10 mouse cellular contexts compared by ENCODE assay signal in the genomic region with DNA sequence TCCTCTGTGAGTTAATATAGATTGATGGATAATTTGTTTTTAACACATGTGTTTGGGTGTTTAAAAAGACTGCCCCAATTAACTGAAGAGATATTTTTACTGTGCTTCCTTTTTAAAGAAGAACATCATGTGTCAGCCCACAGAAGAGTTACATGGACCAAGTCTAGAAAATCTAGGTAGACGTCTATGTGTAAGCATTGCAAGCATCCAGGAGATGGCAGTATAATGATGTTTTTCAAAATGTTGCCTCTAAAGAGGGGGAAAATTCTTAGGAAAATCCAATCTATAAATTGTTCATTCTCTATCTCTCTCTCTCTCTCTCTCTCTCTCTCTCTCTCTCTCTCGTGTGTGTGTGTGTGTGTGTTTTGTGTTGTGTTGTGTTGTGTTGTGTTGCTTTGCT. TPM values are rescaled to one million over a fixed set of nuclear protein-coding genes. Genes with fewer than 3 reads are reported as not detected.
A peak's percentile ranks its signal among the peaks of the same experiment; 100 is the strongest.
DNase-seq lines count a peak whose midpoint lies in the region; ATAC-seq and TF ChIP-seq lines count a peak whose summit lies in the region.
"Had no signal": no experiment of that assay in that cellular context is flagged by ENCODE, and none has a peak within 500 bp of the region (broad histone marks: within the 10 kb centered on the region; RNA-seq: fewer than 3 reads in every experiment).

No protein-coding gene starts in this region.

- no peaks in the 10 kb centered on the region for H3K9me3 ChIP-seq in midbrain, embryonic 14.5 days (ENCODE audit: control insufficient read depth, low read length)
- no peaks in the 10 kb centered on the region for H3K9me3 ChIP-seq in midbrain, embryonic 15.5 days
- H3K9me3 ChIP-seq: embryonic facial prominence, embryonic 12.5 days; heart, embryonic 13.5 days had no signal

- no peaks in the 10 kb centered on the region; the same call in 1 of the 2 replicates for H3K27me3 ChIP-seq in heart, adult 2 months (ENCODE audit: control insufficient read depth, insufficient read depth, low read length)
- no peaks in the 10 kb centered on the region for H3K27me3 ChIP-seq in midbrain, embryonic 14.5 days (ENCODE audit: control insufficient read depth, insufficient read depth, low read length)
- H3K27me3 ChIP-seq in midbrain, embryonic 15.5 days (replicated peaks): no peaks in the 10 kb centered on the region
- H3K27me3 ChIP-seq: embryonic facial prominence, embryonic 12.5 days; heart, embryonic 13.5 days had no signal

- DNase-seq in heart, adult 2 months: no peak
- no peak for DNase-seq in heart, adult 11 months
- peak; percentile 72 for DNase-seq in midbrain, embryonic 14.5 days
- DNase-seq in embryo, embryonic 11 days: peak; percentile 48
- DNase-seq in retina, postnatal 1 day: peak; percentile 35
- no peak for DNase-seq in urinary bladder, adult 18-20 months (ENCODE audit: low spot score in 2 of 2)
- no peak for DNase-seq in frontal cortex, postnatal 36 days (ENCODE audit: low spot score in 2 of 2)

- WGBS in heart, adult 2 months: 0% methylated on average over 2 of the region's 2 CpGs
- 27% methylated on average over 2 of the region's 2 CpGs for WGBS in midbrain, embryonic 14.5 days
- WGBS in midbrain, embryonic 15.5 days: 11% methylated on average over 2 of the region's 2 CpGs

- intact Hi-C loops in heart, adult 2 months (cut with DNase I): loop anchor here (2.0 kb wide), 1 partner anchor 1123 kb away; no protein-coding TSS in a partner anchor

- TF ChIP-seq EP300 in heart, adult 2 months (IDR thresholded peaks at IDR 0.05; ENCODE audit: insufficient read depth, low read depth, low read length): no peak

- H3K4me2 ChIP-seq in midbrain, embryonic 14.5 days (ENCODE audit: low read length): no peak overlapping the region
- H3K4me2 ChIP-seq in midbrain, embryonic 15.5 days: no peak overlapping the region
- H3K4me2 ChIP-seq: embryonic facial prominence, embryonic 12.5 days; heart, embryonic 13.5 days had no signal

- TF ChIP-seq CTCF in heart, adult 2 months (IDR thresholded peaks at IDR 0.05): peak; percentile 71

- H3K9ac ChIP-seq in heart, adult 2 months (ENCODE audit: low read depth, low read length): no peak overlapping the region
- H3K9ac ChIP-seq in midbrain, embryonic 14.5 days (replicated peaks; ENCODE audit: low read length): no peak overlapping the region
- no peak overlapping the region for H3K9ac ChIP-seq in midbrain, embryonic 15.5 days
- H3K9ac ChIP-seq: embryonic facial prominence, embryonic 12.5 days; heart, embryonic 13.5 days had no signal

- no peak overlapping the region for H3K4me3 ChIP-seq in heart, adult 2 months
- no peak overlapping the region for H3K4me3 ChIP-seq in midbrain, embryonic 14.5 days (replicated peaks; ENCODE audit: low read depth, low read length)
- no peak overlapping the region for H3K4me3 ChIP-seq in midbrain, embryonic 15.5 days
- H3K4me3 ChIP-seq: embryonic facial prominence, embryonic 12.5 days; heart, embryonic 13.5 days had no signal

- H3K36me3 ChIP-seq in heart, adult 2 months (ENCODE audit: control insufficient read depth, insufficient read depth, low read length): no peaks in the 10 kb centered on the region
- H3K36me3 ChIP-seq in midbrain, embryonic 14.5 days (ENCODE audit: control insufficient read depth, insufficient read depth, low read length): no peaks in the 10 kb centered on the region
- H3K36me3 ChIP-seq in midbrain, embryonic 15.5 days (replicated peaks): no peaks in the 10 kb centered on the region
- H3K36me3 ChIP-seq: embryonic facial prominence, embryonic 12.5 days; heart, embryonic 13.5 days had no signal

- no peaks in the 10 kb centered on the region for H3K79me2 ChIP-seq in heart, adult 2 months (replicated peaks; ENCODE audit: control insufficient read depth, insufficient read depth, low read length)

- no peak for ATAC-seq in midbrain, embryonic 14.5 days (ENCODE audit: low FRiP score, low TSS enrichment)
- ATAC-seq in midbrain, embryonic 15.5 days (replicated peaks): no peak

- no peak overlapping the region for H3K27ac ChIP-seq in heart, adult 2 months
- H3K27ac ChIP-seq in midbrain, embryonic 14.5 days (replicated peaks; ENCODE audit: low read depth, low read length): no peak overlapping the region
- no peak overlapping the region for H3K27ac ChIP-seq in midbrain, embryonic 15.5 days
- H3K27ac ChIP-seq: embryonic facial prominence, embryonic 12.5 days; heart, embryonic 13.5 days had no signal

- no peak for TF ChIP-seq POLR2A in heart, adult 2 months (IDR thresholded peaks at IDR 0.05; ENCODE audit: insufficient read depth, low read depth, low read length)

- H3K4me1 ChIP-seq in heart, adult 2 months (ENCODE audit: control insufficient read depth, insufficient read depth, low read length): no peaks in the 10 kb centered on the region
- 0 out of 2 replicates have a peak, but pooled peaks cover 4% of the 10 kb centered on the region for H3K4me1 ChIP-seq in midbrain, embryonic 14.5 days (ENCODE audit: control insufficient read depth, insufficient read depth, low read length)
- no peaks in the 10 kb centered on the region for H3K4me1 ChIP-seq in midbrain, embryonic 15.5 days
- H3K4me1 ChIP-seq: heart, embryonic 13.5 days had no signal

RNA-seq across cellular contexts. Expression of a gene that starts 22.2 kb away (rescaled TPM):
- total RNA-seq in heart, adult 2 months (2021): 1 to 10 TPM; 6.5 to 8.3 TPM
- 2.4 and 2.9 TPM in 2 replicates for polyA plus RNA-seq in heart, adult 2 months (2012; rRNA removed)
- polyA plus RNA-seq in midbrain, embryonic 14.5 days (2014; fragmentation: Nextera tagmentation; extraction: Ambion mirVana): 0.36 and 0.86 TPM in 2 replicates
- polyA plus RNA-seq in midbrain, embryonic 15.5 days (2015; fragmentation: Nextera tagmentation; extraction: Ambion mirVana): 0.32 and 0.39 TPM in 2 replicates

RNA-seq across cellular contexts. Expression of a gene that starts 22.6 kb away (rescaled TPM):
- 1 to 10 TPM; 1.8 to 5.7 TPM for total RNA-seq in heart, adult 2 months (2021)
- 1.6 and 4.1 TPM in 2 replicates for polyA plus RNA-seq in heart, adult 2 months (2012; rRNA removed)
- polyA plus RNA-seq in midbrain, embryonic 14.5 days (2014; fragmentation: Nextera tagmentation; extraction: Ambion mirVana): 0.13 and 0.16 TPM in 2 replicates
- 0.06 and 0.12 TPM in 2 replicates for polyA plus RNA-seq in midbrain, embryonic 15.5 days (2015; fragmentation: Nextera tagmentation; extraction: Ambion mirVana)

RNA-seq across cellular contexts. Expression of a gene that starts 30.3 kb away (rescaled TPM):
- total RNA-seq in heart, adult 2 months (2021): 100 to 1,000 TPM; 186 to 228 TPM
- 382 and 405 TPM in 2 replicates for polyA plus RNA-seq in heart, adult 2 months (2012; rRNA removed)
- 446 and 522 TPM in 2 replicates for polyA plus RNA-seq in midbrain, embryonic 14.5 days (2014; fragmentation: Nextera tagmentation; extraction: Ambion mirVana)
- 261 and 286 TPM in 2 replicates for polyA plus RNA-seq in midbrain, embryonic 15.5 days (2015; fragmentation: Nextera tagmentation; extraction: Ambion mirVana)

RNA-seq across cellular contexts. Expression of a gene that starts 57.5 kb away (rescaled TPM):
- 10 to 100 TPM; 12.6 to 13.9 TPM for total RNA-seq in heart, adult 2 months (2021)
- polyA plus RNA-seq in heart, adult 2 months (2012; rRNA removed): 4.6 and 8.9 TPM in 2 replicates
- polyA plus RNA-seq in midbrain, embryonic 14.5 days (2014; fragmentation: Nextera tagmentation; extraction: Ambion mirVana): 14.9 and 19.7 TPM in 2 replicates
- polyA plus RNA-seq in midbrain, embryonic 15.5 days (2015; fragmentation: Nextera tagmentation; extraction: Ambion mirVana): 13.3 and 14.8 TPM in 2 replicates

Comparison
In these comparisons a context has a peak if more than half of its experiments do, and no peak if none do; other contexts are left out.
1. DNase-seq: peak in midbrain, embryonic 14.5 days (single experiment), embryo, embryonic 11 days (single experiment) and retina, postnatal 1 day (single experiment); none in heart, adult 2 months (0 of 2), heart, adult 11 months (single experiment), urinary bladder, adult 18-20 months (0 of 2) and frontal cortex, postnatal 36 days (0 of 2).